Mouse (Mus musculus) ES-Bruce4 (cell line): ENCODE measurements around the gene Cbl.

Experiments
- CTCF ChIP-seq: IDR thresholded peaks from one replicate; pipeline ENCODE4 v1.8.1; 2011; ENCODE audit warnings: low read depth, low read length
- EP300 ChIP-seq: IDR thresholded peaks from 2 replicates; pipeline ENCODE4 v1.6.1; 2011; ENCODE audit warnings: low read depth, low read length; ENCODE audit not compliant: insufficient read depth
- POLR2A ChIP-seq: IDR thresholded peaks from one replicate; pipeline ENCODE4 v1.8.1; 2011; ENCODE audit warnings: low read length; ENCODE audit not compliant: insufficient read depth

- TF ChIP-seq CTCF (no peak), POLR2A (no peak), EP300 (no peak)
Measured at GRCm38 (mm10) chr9:44137846-44138245, 96.0 kb downstream of the Cbl start.
